Mouse (Mus musculus): ENCODE measurements around the gene Mindy2. TPM values are rescaled to one million over a fixed set of nuclear protein-coding genes. Genes with fewer than 3 reads are reported as not detected.

Mindy2 gene
- polyA plus RNA-seq, 1 experiment, result 17.2 TPM

GRCm38 (mm10) chr9:70679132-70680091 lies 22.4 kb upstream of the Mindy2 start:
- DNase-seq (ENCODE audit: low read depth), result peak; percentile 68
- TF ChIP-seq CTCF (IDR thresholded peaks at IDR 0.05; ENCODE audit: borderline replicate concordance, extremely low read depth, insufficient read depth, insufficient read length), result no peak

- no peak for TF ChIP-seq CTCF (IDR thresholded peaks at IDR 0.05; ENCODE audit: borderline replicate concordance, extremely low read depth, insufficient read depth, insufficient read length)
- TF ChIP-seq POLR2A (IDR thresholded peaks at IDR 0.05; ENCODE audit: borderline replicate concordance, extremely low read depth, insufficient read depth, insufficient read length, poor library complexity, severe bottlenecking), result peak; percentile 91; the same call in 1 of the 2 replicates
- DNase-seq (ENCODE audit: low read depth), result peak; percentile 100
Measured at GRCm38 (mm10) chr9:70678682-70679131, 21.7 kb upstream of the Mindy2 start, which contains the start of gene Adam10. Gene Adam10 (plus strand): TSS chr9:70678997.

GRCm38 (mm10) chr9:70675961-70676360 lies 19.0 kb upstream of the Mindy2 start:
- no peak for TF ChIP-seq CTCF (IDR thresholded peaks at IDR 0.05; ENCODE audit: borderline replicate concordance, extremely low read depth, insufficient read depth, insufficient read length)
- TF ChIP-seq POLR2A (IDR thresholded peaks at IDR 0.05; ENCODE audit: borderline replicate concordance, extremely low read depth, insufficient read depth, insufficient read length, poor library complexity, severe bottlenecking), result no peak
- no peak for DNase-seq (ENCODE audit: low read depth)

- no peak for DNase-seq (ENCODE audit: low read depth)
- TF ChIP-seq CTCF (IDR thresholded peaks at IDR 0.05; ENCODE audit: borderline replicate concordance, extremely low read depth, insufficient read depth, insufficient read length), result no peak
- no peak for TF ChIP-seq POLR2A (IDR thresholded peaks at IDR 0.05; ENCODE audit: borderline replicate concordance, extremely low read depth, insufficient read depth, insufficient read length, poor library complexity, severe bottlenecking)
Measured at GRCm38 (mm10) chr9:70675117-70675516, 18.1 kb upstream of the Mindy2 start.

- DNase-seq (ENCODE audit: low read depth), result no peak
- no peak for TF ChIP-seq POLR2A (IDR thresholded peaks at IDR 0.05; ENCODE audit: borderline replicate concordance, extremely low read depth, insufficient read depth, insufficient read length, poor library complexity, severe bottlenecking)
- TF ChIP-seq CTCF (IDR thresholded peaks at IDR 0.05; ENCODE audit: borderline replicate concordance, extremely low read depth, insufficient read depth, insufficient read length), result no peak
Measured at GRCm38 (mm10) chr9:70673656-70674055, 16.7 kb upstream of the Mindy2 start.

GRCm38 (mm10) chr9:70671772-70672579 lies 15.0 kb upstream of the Mindy2 start:
- TF ChIP-seq POLR2A (IDR thresholded peaks at IDR 0.05; ENCODE audit: borderline replicate concordance, extremely low read depth, insufficient read depth, insufficient read length, poor library complexity, severe bottlenecking) (no peak), CTCF (IDR thresholded peaks at IDR 0.05; ENCODE audit: borderline replicate concordance, extremely low read depth, insufficient read depth, insufficient read length) (peak; percentile 16; the same call in 1 of the 2 replicates)
- DNase-seq (ENCODE audit: low read depth), result peak; percentile 22

GRCm38 (mm10) chr9:70671278-70671677 lies 14.3 kb upstream of the Mindy2 start:
- TF ChIP-seq CTCF (IDR thresholded peaks at IDR 0.05; ENCODE audit: borderline replicate concordance, extremely low read depth, insufficient read depth, insufficient read length) (no peak), POLR2A (IDR thresholded peaks at IDR 0.05; ENCODE audit: borderline replicate concordance, extremely low read depth, insufficient read depth, insufficient read length, poor library complexity, severe bottlenecking) (no peak)

GRCm38 (mm10) chr9:70670381-70670780 lies 13.4 kb upstream of the Mindy2 start:
- TF ChIP-seq POLR2A (IDR thresholded peaks at IDR 0.05; ENCODE audit: borderline replicate concordance, extremely low read depth, insufficient read depth, insufficient read length, poor library complexity, severe bottlenecking) (no peak), CTCF (IDR thresholded peaks at IDR 0.05; ENCODE audit: borderline replicate concordance, extremely low read depth, insufficient read depth, insufficient read length) (no peak)
- no peak for DNase-seq (ENCODE audit: low read depth)

More at GRCm38 (mm10) chr9:70671278-70671677, 14.3 kb upstream of the Mindy2 start:
- no peak for DNase-seq (ENCODE audit: low read depth)

- TF ChIP-seq CTCF (IDR thresholded peaks at IDR 0.05; ENCODE audit: borderline replicate concordance, extremely low read depth, insufficient read depth, insufficient read length) (no peak), POLR2A (IDR thresholded peaks at IDR 0.05; ENCODE audit: borderline replicate concordance, extremely low read depth, insufficient read depth, insufficient read length, poor library complexity, severe bottlenecking) (no peak)
- DNase-seq (ENCODE audit: low read depth), result no peak
Measured at GRCm38 (mm10) chr9:70669197-70669596, 12.2 kb upstream of the Mindy2 start.

GRCm38 (mm10) chr9:70668048-70668447 lies 11.1 kb upstream of the Mindy2 start:
- DNase-seq (ENCODE audit: low read depth), result no peak
- TF ChIP-seq CTCF (IDR thresholded peaks at IDR 0.05; ENCODE audit: borderline replicate concordance, extremely low read depth, insufficient read depth, insufficient read length) (peak; percentile 28; the same call in 1 of the 2 replicates), POLR2A (IDR thresholded peaks at IDR 0.05; ENCODE audit: borderline replicate concordance, extremely low read depth, insufficient read depth, insufficient read length, poor library complexity, severe bottlenecking) (no peak)

- no peak for DNase-seq (ENCODE audit: low read depth)
- TF ChIP-seq CTCF (IDR thresholded peaks at IDR 0.05; ENCODE audit: borderline replicate concordance, extremely low read depth, insufficient read depth, insufficient read length), result no peak
- TF ChIP-seq POLR2A (IDR thresholded peaks at IDR 0.05; ENCODE audit: borderline replicate concordance, extremely low read depth, insufficient read depth, insufficient read length, poor library complexity, severe bottlenecking), result no peak
Measured at GRCm38 (mm10) chr9:70666811-70667210, 9.8 kb upstream of the Mindy2 start.
